Mouse (Mus musculus): ENCODE measurements at regions not wholly inside any gene's neighbourhood (a gene's known extent, or its start where the extent isn't known, plus 50 kb on each side); places are given as distances from the start of the nearest gene placed in this dataset.

GRCm38 (mm10) chr1:89288921-89289320, 165.7 kb upstream of the Agap1 start:
- no peak for DNase-seq (ENCODE audit: low spot score in 2 of 2)

DNA sequence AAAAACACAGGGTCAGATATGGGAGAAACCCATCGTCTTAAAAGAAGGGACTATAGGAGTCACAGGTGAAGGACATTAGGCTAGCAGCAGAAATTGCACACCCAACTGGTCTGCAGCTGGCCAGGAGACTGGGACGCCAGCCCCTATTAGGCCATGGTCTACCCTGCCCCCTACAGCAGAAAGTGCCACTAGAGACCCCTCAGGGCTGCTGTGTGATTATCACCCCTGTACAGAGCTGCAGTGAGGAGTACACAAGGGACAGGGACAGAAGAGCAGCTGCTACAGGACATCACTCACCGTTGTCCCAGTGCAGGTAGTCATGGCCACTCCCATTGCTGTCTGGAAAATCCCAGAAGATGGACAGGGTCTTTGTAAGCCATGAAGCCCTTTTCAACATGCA, 157.9 kb upstream of the Agap1 start:
- no peak for DNase-seq (ENCODE audit: low spot score in 2 of 2)

DNA sequence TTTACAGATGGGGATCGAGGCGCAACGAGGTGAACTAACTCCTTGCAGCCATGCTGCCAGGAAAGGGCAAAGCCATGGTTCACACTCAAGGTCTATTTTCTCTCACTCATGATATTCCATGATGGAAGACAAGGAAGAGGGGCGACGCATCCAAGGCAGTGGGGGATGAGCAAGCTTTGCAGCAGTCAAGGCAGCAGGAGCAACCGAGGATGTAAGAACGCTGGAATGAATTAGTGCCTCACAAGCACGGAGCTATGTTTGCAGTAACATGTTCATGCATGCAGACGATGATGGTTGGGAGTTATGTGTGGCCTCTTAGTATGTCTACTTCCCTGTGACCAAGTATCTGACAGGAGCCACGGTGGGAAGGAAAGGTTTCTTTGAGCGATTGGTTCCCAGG, 156.8 kb upstream of the Agap1 start:
- no peak for DNase-seq (ENCODE audit: low spot score in 2 of 2)

DNA sequence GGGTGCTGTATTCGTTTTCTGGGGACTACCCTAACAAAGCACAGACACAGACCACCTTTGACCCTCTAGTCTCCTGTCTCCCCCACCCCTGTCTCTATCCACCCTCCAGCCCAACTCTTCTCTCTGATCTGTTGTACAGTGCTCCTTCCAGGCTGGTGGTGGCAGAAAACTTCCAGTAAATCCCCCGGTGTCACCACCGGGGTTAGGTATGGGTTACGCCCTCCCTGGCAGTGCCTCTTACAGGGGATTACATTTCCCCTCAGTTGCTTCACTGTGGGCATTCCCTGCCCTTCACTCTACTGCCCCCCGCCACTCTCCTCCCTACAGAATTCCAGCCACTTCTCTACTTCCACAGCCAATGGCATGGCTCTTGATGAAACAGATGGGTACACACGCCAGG, 153.5 kb upstream of the Agap1 start:
- no peak for DNase-seq (ENCODE audit: low spot score in 2 of 2)

DNA sequence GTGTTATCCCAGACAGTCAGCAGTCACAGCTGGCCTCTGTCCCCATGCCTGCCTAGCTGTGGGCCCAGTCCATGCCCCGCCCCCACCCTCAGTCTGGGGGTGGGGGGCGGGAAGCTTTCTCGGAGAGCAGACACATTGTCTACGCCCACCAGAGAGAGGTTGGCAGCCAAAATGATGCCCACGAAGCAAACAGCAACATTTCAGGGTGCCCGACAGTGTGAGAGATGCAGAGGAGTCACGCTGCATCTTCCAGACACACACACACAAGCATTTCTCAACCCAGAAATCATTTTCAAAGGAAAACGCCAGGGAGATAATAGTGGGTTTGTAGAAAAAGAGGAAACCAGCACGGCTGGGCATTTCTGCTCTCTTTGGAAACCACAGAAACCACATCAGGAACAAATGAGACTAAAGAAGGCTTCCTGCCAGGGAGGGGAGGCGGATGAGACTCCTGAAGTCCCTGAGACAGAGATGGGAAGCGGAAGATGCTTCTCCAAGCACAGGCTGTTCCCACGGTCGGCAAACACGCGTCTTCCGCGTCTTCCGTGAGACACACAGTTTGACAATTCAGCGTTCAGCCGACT, 152.1 kb upstream of the Agap1 start:
- DNase-seq (ENCODE audit: low spot score in 2 of 2): peak in 1 of 2 experiments; percentile 11

DNA sequence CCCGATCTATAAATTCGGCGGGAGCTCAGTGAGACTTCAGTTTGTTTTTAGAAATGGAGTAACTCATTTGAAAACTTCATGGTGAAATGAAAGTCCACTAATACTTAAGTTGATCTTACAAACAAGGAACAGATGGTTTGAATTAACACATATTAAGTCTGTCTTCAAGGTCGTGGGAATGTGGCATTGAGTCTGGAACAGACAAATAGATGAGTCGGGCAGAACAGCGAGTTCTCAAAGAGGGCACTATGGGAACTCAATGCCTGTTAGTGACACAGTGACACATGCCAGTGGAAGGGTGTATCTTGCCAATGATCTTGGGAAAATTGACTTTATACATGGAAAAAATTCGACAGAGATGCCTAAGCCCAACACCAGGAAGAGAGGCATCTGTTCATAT, 149.4 kb upstream of the Agap1 start:
- no peak for DNase-seq (ENCODE audit: low spot score in 2 of 2)

GRCm38 (mm10) chr1:89308788-89309187, 145.8 kb upstream of the Agap1 start:
- peak; percentile 37 to 47 for DNase-seq (ENCODE audit: low spot score in 2 of 2)

GRCm38 (mm10) chr1:89313064-89313463, 141.5 kb upstream of the Agap1 start:
- DNase-seq (ENCODE audit: low spot score in 2 of 2): no peak

DNA sequence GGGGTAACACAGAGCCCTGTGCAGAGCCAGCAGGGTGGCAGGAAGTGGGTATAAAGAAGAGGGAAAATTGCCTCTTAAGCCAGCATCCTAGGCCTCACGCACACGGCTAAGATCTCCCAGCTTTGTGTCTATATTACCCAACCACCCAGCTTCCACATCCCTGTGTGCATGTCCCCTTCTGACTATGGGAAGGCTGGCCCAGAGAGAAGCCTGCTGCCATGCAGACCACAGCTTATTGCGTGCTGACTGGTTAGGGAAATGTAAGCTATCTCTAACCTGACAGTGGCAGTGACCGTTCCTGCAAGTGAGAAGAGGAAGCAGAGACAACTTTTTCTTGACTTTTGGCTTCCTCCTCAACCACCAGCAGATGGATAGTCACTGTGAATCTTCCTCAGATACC, 136.7 kb upstream of the Agap1 start:
- DNase-seq (ENCODE audit: low spot score in 2 of 2): no peak

DNA sequence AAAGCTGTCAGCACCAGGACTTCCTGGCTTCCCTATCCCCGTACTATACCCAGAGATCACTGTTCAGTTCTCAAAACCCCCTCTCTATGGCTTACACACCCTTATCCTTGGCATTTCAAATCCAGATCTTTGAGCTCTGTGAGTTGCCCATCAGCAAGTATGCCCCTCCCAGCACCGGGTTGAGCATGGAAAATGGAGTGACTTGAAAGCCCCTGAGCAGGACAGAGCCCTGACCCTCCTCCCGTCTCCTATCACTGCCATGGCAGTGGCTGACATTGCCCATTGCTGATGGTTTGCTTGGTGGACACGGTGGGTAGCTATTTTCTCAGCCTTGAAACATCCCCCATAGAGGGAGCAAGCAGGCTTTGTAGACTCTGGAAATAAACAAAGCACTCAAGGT, 135.9 kb upstream of the Agap1 start:
- no peak for DNase-seq (ENCODE audit: low spot score in 2 of 2)

GRCm38 (mm10) chr1:89322621-89323020, 132.0 kb upstream of the Agap1 start:
- DNase-seq (ENCODE audit: low spot score in 2 of 2): peak; percentile 24 to 58

DNA sequence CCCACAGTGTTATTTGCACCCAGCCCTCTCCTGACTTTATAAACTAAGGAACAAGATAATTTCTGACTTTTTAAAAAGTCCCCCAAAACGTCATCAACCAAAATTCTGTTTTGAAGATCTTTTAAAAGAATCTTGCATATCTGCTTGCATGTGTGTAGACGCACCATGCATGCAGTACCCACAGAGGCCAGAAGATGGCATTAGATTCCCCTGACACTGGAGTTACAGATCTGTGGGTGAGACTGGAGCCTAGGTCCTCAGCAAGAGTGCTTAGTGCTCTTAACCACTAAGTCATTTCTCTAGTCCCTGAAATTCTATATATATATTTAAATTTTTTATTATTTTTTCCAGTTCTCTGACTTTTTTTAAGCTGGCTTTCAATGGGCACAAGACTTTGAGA, 131.5 kb upstream of the Agap1 start:
- DNase-seq (ENCODE audit: low spot score in 2 of 2): peak in 1 of 2 experiments; percentile 34

- DNase-seq (ENCODE audit: low spot score in 2 of 2): no peak
Measured at GRCm38 (mm10) chr1:89331352-89331751, 123.3 kb upstream of the Agap1 start.

DNA sequence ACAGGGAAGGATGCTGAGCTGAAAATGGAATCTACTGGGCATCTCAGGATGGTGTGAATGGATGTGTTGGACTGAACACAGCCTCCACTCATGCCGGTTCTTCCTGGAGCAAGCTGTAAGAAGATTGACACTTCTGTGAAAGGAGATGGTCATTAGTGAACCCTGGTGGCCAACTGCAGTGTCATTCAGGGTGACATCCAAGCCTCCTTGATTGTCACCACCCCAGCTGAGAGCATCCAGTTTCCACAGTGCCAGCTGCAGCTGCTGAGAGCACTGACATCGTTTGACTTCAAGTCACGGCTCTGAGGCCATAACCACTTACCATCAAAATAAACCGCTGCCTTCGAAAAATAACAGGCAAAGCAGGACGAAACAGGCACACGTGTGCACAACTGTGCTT, 121.9 kb upstream of the Agap1 start:
- DNase-seq (ENCODE audit: low spot score in 2 of 2): no peak

- no peak for DNase-seq (ENCODE audit: low spot score in 2 of 2)
Measured at GRCm38 (mm10) chr1:89337861-89338260, 116.7 kb upstream of the Agap1 start.

DNA sequence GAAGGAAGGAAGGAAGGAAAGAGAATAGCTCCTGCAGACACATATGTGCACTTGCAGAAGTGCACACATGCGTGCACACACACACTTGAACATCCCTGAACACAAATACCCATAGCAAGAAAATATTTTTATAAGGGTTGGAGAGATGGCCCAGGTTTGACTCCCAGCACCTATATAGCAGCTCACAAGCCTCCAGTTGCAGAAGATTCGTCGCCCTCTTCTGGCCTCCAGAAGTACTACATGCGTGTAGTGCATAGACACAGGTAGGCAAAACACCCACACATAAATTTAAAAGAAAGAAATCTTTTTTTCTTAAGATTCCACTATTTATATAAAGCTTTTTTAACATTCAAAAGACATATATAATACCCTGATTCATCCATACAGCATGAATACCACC, 111.8 kb upstream of the Agap1 start:
- no peak for DNase-seq (ENCODE audit: low spot score in 2 of 2)

- DNase-seq (ENCODE audit: low spot score in 2 of 2): peak in 1 of 2 experiments; percentile 6
Measured at GRCm38 (mm10) chr1:89344546-89344945, 110.1 kb upstream of the Agap1 start.

GRCm38 (mm10) chr1:89347341-89347740, 107.3 kb upstream of the Agap1 start:
- no peak for DNase-seq (ENCODE audit: low spot score in 2 of 2)

DNA sequence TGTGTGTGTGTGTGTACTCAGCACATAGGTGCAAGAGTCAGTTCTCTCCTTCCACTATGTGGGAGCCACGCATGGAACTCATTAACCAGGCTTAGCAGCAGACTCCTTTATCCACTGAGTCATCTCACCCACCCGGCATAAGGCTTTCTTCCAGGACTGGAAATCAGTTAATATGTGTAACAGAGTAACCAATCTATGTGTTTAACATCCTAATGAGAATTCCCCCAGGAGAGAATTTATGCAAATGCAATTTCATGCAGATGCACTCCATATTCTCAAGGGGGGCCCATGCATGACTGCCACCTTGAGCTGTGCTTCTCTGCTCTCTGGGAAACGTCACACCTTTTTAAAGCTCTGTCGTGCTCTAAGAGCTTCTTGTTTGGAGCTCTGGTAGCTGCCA, 101.7 kb upstream of the Agap1 start:
- DNase-seq (ENCODE audit: low spot score in 2 of 2): no peak

- DNase-seq (ENCODE audit: low spot score in 2 of 2): no peak
Measured at GRCm38 (mm10) chr1:89359257-89359656, 95.3 kb upstream of the Agap1 start.

DNA sequence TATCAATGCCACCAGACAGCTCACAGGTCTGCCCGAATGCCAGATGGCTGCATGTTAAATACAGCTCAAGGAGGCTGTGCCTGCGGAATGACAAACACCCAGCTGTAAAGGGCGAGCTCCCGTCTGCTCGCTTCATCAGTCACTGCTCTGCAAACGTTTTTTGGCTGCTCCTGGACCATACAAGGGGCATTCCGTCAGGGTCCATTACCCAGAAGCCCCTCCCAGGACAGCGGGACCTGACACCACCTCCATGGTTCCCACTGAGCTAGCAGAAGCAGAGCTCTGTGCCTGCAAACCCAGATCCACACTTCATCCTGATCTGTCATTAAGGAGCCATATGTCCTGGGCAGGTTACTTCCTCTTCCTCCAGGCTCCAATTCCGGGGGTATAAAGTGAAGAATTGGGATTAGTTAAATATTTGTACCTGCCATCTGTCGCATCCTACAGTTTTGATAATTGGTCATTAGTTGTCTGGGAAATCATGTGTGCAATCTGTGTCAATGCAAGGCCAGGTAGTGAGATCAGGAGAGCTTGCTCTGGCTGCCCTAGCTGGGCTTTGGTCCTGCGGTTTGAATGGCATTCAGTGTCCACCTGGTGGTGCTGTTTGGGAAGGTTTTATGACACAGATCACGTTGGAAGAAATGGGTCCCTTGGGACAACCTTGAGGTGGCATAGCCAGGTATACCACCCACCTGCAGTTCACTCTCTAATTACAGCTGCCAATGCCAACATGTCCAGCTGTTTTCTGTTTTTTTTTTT, 89.9 kb upstream of the Agap1 start:
- DNase-seq (ENCODE audit: low spot score in 2 of 2): no peak

GRCm38 (mm10) chr1:89366891-89367290, 87.7 kb upstream of the Agap1 start:
- DNase-seq (ENCODE audit: low spot score in 2 of 2): no peak

- DNase-seq (ENCODE audit: low spot score in 2 of 2): no peak
Measured at GRCm38 (mm10) chr1:89373806-89374205, 80.8 kb upstream of the Agap1 start.

DNA sequence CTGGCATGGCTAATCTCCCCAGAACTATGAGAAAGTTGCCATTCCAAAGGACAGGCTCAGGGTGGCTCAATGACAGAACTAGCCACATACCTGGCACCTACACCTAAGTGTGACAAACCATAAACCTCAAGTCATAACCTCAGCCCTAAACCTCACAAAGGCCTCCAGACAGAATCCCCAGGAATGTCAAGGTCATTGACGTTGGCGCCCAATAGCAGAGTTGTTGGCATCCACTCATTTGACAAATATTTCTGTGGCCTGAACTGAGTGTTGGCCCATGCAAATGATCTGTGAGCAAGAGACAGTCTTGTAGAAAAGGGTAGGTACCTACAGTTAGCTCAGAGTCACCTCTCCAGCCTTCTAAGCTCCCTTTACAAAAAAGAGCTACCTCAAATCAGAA, 80.3 kb upstream of the Agap1 start:
- DNase-seq (ENCODE audit: low spot score in 2 of 2): no peak

All from heart, adult 9 months (tissue).